Mouse (Mus musculus) MEL (cell line): Measurements from ENCODE around the gene Gm1673.

Experiments
- CHD2 ChIP-seq: IDR thresholded peaks from 2 replicates; pipeline ENCODE4 v1.6.1; 2011; ENCODE audit warnings: low read length, improper control_type of control experiment
- CTCF ChIP-seq, 3 experiments: IDR thresholded peaks in 2 of 3; conservative IDR thresholded peaks in 1 of 3; 2 replicates each; pipeline ENCODE4 v1.5.1; 2011 to 2012; ENCODE audit warnings: low read length in 3 of 3, low read depth in 2 of 3, mild to moderate bottlenecking in 2 of 3, improper control_type of control experiment in 1 of 3, inconsistent platforms in 1 of 3, mixed read lengths in 1 of 3, moderate library complexity in 1 of 3; ENCODE audit not compliant: control insufficient read depth in 1 of 3, insufficient read depth in 1 of 3, poor library complexity in 1 of 3, severe bottlenecking in 1 of 3
- E2F4 ChIP-seq: IDR thresholded peaks from 2 replicates; pipeline ENCODE4 v1.6.1; 2011; ENCODE audit warnings: low read depth, low read length, improper control_type of control experiment, borderline replicate concordance
- GATA1 ChIP-seq: IDR thresholded peaks from 2 replicates; pipeline ENCODE4 v1.6.1; 2011; ENCODE audit warnings: low read depth, low read length, improper control_type of control experiment
- MAX ChIP-seq: IDR thresholded peaks from 2 replicates; pipeline ENCODE4 v1.6.1; 2011; ENCODE audit warnings: low read length, improper control_type of control experiment
- MEF2A ChIP-seq: IDR thresholded peaks from 2 replicates; pipeline ENCODE4 v1.6.1; 2014; ENCODE audit warnings: low read depth, mild to moderate bottlenecking, inconsistent platforms, low read length, improper control_type of control experiment; ENCODE audit not compliant: poor library complexity, insufficient replicate concordance, severe bottlenecking; ENCODE audit errors: extremely low read depth
- MXI1 ChIP-seq: IDR thresholded peaks from 2 replicates; pipeline ENCODE4 v1.6.1; 2011; ENCODE audit warnings: mild to moderate bottlenecking, low read depth, low read length, improper control_type of control experiment
- POLR2A ChIP-seq, 2 experiments: IDR thresholded peaks; 2 replicates each; pipeline ENCODE4 v1.6.1; 2011 to 2012; ENCODE audit warnings: low read length in 2 of 2, mild to moderate bottlenecking in 2 of 2, control low read depth in 1 of 2, improper control_type of control experiment in 1 of 2, low read depth in 1 of 2, moderate library complexity in 1 of 2; ENCODE audit not compliant: control insufficient read depth in 1 of 2, insufficient read depth in 1 of 2, poor library complexity in 1 of 2
- RCOR1 ChIP-seq: IDR thresholded peaks from 2 replicates; pipeline ENCODE4 v1.6.1; 2012; ENCODE audit warnings: low read depth, mild to moderate bottlenecking, inconsistent platforms, low read length, improper control_type of control experiment
- SIN3A ChIP-seq: IDR thresholded peaks from 2 replicates; pipeline ENCODE4 v1.6.1; 2012; ENCODE audit warnings: low read length, improper control_type of control experiment, inconsistent platforms
- USF1 ChIP-seq: IDR thresholded peaks from 2 replicates; pipeline ENCODE4 v1.6.1; 2014; ENCODE audit warnings: low read depth, mild to moderate bottlenecking, inconsistent platforms, low read length, improper control_type of control experiment, moderate library complexity
- ZKSCAN1 ChIP-seq: IDR thresholded peaks from 2 replicates; pipeline ENCODE4 v1.6.1; 2012; ENCODE audit warnings: low read depth, mild to moderate bottlenecking, inconsistent platforms, low read length, improper control_type of control experiment, moderate library complexity

DNA sequence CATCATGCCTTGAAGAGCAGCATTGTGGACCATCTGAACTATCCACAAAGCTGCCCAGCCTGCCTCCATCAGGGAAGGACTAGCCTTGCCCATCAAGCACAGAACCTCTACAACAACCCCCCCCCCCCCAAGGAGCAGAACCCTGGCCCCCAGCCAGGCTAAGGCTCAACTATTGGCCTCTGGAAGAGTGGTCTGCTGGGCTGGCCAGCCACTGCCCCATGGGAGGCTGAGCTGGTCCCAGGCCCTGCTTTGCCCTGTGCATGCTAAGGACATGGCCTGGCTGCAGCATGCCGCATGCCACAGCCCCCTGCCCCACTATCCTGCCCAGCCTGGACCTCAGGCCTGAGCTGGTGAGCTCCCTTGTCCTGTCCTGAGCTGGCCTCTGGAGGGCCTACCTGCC, 18.2 kb downstream of the Gm1673 start:
- TF ChIP-seq CTCF (IDR thresholded peaks at IDR 0.05 in 2 of 3, conservative IDR thresholded peaks at IDR 0.05 in 1 of 3; ENCODE audit: control insufficient read depth in 1 of 3, insufficient read depth in 1 of 3, low read depth in 2 of 3, low read length in 3 of 3, poor library complexity in 1 of 3, severe bottlenecking in 1 of 3) (no peak), POLR2A (IDR thresholded peaks at IDR 0.05; ENCODE audit: control insufficient read depth in 1 of 2, insufficient read depth in 1 of 2, low read depth in 1 of 2, low read length in 2 of 2, poor library complexity in 1 of 2) (no peak), RCOR1 (no peak), USF1 (no peak), CHD2 (no peak), MXI1 (no peak), SIN3A (no peak), GATA1 (no peak), E2F4 (no peak), MEF2A (no peak), MAX (no peak), ZKSCAN1 (no peak)
